Mouse (Mus musculus) T-helper 2 cell (primary cell): ENCODE data around the gene Alkbh1.
"Not testable (repeated sequence)": the region's sequence is repeated elsewhere in the genome, so short reads cannot be mapped to it uniquely, and the experiment has no call there.

Experiments used
- in situ Hi-C: fragments of 300-600 bp; cut with MboI, MseI; formaldehyde crosslinking; loops from one replicate; pipeline ENCODE4 v1.15.1; 2025; ENCODE audit warnings: high pct_unique_total_duplicates

Alkbh1 gene

GRCm38 (mm10) chr12:87443700-87444122, at the start of gene Alkbh1, which contains the start of gene Slirp:
TSS of gene Alkbh1 (minus strand) at chr12:87444017.
TSS of gene Slirp (plus strand) at chr12:87443896.
- in situ Hi-C loops = no loop called here

DNA sequence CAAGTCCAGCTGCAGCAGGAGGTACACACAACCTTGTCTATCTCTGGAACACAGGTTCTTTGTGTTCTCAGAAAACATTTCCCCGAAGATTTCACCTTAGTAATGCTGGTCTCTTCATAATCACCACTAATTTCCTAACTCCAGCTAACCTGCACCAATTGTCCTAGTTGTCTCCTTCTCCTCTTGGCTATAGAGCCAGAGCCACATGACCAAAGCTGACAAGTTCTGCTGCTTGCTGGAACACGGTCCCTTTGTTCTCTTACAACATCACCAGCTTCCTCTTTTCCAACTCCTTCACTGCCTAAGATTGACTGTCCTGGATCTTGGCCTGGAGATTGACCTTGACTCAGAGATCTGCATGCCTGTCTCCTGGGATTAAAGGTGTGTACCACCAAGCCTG, 44.9 kb upstream of the Alkbh1 start:
- in situ Hi-C loops = not testable (repeated sequence)

GRCm38 (mm10) chr12:87482482-87482881, 38.7 kb upstream of the Alkbh1 start:
- in situ Hi-C loops = not testable (repeated sequence)

DNA sequence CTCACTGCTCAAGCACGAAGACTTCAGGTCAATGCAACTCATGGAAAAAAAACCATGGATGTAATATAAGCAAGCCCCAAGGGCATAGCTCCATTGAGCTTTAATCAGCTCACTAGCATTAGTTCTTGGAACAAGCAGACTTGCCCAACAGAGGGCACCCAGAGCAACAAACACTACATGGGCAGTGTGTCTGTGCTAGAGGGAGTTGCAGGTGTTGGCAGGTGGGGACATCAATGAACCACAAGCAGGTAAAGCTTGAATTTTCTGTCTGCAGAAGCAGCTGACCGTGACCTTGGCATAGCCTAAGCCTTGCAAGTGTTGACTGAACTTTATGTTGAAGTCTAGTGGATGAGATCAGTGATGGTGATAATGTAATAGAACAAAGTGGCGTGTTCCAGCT, 30.9 kb upstream of the Alkbh1 start:
- in situ Hi-C loops = no loop called here

DNA sequence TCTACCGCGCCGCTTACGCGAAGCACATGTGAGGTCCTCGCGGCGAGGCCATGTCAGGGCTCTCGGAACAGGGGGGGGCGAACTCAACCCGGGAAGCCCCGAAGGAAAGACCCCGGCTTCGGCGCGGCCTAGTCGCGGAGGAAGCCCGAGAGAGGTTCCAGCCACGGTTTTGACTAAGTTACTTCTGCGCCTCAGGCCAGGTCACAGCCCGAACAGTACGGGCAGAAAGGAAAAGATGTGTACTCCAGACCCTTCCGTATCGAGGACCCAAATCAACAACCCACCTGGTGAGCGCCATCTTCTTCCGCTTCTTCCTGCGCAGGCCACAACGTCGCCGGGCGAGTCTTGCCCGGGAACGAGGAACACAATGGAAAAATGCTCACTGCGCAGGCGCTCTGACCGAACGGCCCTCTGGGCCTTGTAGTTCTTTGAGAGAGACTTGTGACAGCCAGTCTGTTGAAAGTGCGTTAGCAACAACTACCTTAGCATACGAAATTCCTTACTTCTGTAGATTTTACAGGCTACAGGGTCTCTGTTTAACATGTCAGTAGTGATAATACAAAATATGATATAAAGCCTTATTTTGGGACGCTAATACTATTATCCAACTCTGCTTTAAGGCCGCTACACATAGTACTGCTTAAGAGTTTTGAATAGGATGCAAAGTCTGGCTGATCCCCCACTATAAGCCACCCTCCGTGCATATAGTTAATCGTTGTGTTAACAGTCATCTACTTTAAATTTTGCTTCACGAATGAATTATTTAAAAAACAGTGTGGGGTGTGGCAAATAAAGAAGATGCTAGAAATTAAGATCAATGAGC, 28.4 kb upstream of the Alkbh1 start, which contains the start of gene Snw1:
Gene Snw1, minus strand, starts transcription at position 311 of the 823 bp plus-strand sequence.
- in situ Hi-C loops = no loop called here

GRCm38 (mm10) chr12:87471421-87471963, 27.7 kb upstream of the Alkbh1 start:
- in situ Hi-C loops = no loop called here

GRCm38 (mm10) chr12:87470263-87471136, 26.7 kb upstream of the Alkbh1 start:
- in situ Hi-C loops = no loop called here

DNA sequence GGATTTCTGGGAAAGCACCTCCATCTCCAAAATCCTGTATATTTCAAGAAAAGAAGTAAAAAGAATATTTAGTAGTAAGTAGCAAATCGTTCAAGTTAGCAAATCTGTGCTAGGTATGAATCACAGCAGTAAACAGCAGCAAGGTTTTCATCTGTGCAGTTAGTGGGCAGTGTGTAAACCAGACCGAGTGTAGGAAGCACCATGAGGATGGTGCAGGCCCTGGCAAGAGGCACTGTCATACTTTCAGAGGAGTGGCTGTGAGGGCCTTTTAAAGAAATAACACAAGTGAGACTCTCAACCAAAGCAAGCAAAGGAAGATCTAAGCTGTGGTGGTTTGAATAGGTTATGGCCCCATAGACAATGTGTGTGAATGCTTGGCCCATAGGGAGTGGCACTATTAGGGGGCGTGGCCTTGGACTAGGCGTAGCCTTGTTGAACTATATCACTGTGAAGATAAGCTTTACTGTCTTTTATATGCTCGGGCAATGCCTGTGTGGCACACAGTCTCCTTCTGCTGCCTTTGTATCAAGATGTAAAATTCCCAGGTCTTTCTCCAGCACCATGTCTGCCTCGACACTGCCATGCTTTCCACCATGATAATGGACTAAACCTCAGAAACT, 21.0 kb upstream of the Alkbh1 start:
- in situ Hi-C loops = loop anchor here (5.0 kb wide), 1 partner anchor 32 kb away; no protein-coding TSS in a partner anchor

GRCm38 (mm10) chr12:87449456-87449855, 5.6 kb upstream of the Alkbh1 start:
- in situ Hi-C loops = no loop called here

GRCm38 (mm10) chr12:87444211-87444610, 394 bp upstream of the Alkbh1 start:
- in situ Hi-C loops = no loop called here

GRCm38 (mm10) chr12:87443115-87443699, 610 bp downstream of the Alkbh1 start:
- in situ Hi-C loops = no loop called here

DNA sequence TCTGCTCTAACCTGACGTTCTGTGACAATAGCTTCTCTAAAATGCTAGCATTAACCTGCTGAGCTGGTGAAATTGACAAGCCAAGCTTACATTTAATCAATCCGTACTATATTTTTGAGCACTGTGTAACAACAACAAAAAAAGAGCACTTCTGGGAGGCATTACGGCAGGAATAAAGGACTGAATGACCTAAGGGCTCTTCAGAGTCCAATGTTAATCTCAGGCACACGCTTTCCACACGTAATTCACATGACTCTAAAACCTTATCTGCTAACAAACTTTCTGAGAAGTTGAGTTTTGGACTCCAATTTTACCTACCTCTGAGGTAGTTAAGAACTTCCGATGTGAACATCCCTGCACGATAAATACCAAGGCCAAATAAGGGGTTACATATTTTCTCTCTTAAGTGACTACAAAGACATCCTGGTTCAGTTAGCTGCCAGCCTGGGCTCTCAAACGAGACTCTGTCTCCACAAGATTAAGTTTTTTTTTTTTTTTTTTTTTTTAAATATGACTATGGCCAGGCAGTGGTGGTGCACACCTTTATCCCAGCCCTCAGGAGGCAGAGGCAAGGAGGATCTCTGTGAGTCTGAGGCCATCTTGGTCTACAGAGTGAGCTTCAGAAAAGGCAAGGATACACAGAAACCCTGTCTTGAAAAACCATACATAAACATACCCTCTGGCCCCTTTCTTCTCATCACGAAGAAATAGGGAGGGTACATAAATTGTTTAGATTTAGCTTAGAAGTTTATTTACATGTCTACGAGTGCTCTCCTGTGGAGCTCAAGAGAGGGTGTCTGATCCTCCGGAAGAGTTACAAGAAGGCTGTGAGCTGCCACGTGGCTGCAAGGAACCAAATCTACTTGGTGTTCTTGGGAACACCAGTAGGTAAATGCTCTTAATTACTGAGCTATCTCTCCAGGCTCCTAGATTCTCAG, 1.4 kb downstream of the Alkbh1 start:
- in situ Hi-C loops = no loop called here

DNA sequence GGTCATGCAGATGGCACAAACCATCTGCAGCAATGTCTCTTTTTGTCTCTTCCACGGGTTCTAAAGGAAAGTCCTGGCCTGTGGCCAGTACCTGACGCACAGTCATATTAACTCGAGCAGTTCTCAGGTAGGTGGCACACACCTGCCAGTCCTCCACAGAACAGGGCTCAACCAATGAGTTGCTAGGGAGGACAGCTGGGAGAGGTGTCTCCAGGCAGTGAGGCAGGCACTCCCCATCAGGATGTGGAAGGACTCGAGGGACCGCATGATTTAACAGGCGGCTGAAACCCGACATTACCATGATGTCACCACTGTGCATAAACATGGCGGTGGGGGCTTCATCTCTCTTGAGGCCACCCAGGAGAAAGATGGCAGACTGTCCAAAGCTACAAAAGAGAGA, 14.9 kb downstream of the Alkbh1 start:
- in situ Hi-C loops = no loop called here

- in situ Hi-C loops = no loop called here
Measured at GRCm38 (mm10) chr12:87428295-87428694, 15.5 kb downstream of the Alkbh1 start.

DNA sequence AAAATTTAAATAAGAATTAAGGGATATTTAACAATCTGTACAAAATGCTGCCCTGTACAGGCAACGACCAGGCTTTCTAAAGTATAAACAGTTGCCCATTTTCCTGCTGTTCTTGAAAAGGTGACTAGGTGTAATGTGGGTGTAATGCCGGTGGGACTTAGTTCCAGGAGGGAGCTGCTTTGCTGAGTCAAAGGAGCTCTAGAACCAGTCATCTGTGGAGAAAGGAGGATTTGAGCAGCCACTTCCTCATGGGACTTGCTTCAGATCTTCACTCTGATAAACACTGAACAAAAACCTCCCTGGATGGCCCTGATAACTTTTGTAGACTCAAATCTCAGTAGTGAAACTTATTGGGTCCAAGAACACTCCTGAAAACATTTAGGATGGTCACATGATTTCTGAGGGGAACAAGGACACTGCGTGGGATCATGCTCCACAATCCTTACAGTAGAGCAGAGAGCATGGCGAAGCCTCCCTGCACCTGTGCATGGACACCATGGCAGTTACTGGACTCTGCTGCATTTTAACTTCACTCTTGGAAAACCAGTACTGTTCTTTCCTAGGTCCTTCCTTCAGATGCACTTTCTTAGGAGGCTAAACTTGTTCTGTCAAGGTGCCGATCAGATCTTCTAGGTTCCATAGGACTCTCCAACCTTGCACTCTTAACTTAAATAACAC, 17.3 kb downstream of the Alkbh1 start:
- in situ Hi-C loops = no loop called here

- in situ Hi-C loops = no loop called here
Measured at GRCm38 (mm10) chr12:87424516-87424915, 19.3 kb downstream of the Alkbh1 start.

- in situ Hi-C loops = no loop called here
Measured at GRCm38 (mm10) chr12:87423700-87424099, 20.1 kb downstream of the Alkbh1 start.

DNA sequence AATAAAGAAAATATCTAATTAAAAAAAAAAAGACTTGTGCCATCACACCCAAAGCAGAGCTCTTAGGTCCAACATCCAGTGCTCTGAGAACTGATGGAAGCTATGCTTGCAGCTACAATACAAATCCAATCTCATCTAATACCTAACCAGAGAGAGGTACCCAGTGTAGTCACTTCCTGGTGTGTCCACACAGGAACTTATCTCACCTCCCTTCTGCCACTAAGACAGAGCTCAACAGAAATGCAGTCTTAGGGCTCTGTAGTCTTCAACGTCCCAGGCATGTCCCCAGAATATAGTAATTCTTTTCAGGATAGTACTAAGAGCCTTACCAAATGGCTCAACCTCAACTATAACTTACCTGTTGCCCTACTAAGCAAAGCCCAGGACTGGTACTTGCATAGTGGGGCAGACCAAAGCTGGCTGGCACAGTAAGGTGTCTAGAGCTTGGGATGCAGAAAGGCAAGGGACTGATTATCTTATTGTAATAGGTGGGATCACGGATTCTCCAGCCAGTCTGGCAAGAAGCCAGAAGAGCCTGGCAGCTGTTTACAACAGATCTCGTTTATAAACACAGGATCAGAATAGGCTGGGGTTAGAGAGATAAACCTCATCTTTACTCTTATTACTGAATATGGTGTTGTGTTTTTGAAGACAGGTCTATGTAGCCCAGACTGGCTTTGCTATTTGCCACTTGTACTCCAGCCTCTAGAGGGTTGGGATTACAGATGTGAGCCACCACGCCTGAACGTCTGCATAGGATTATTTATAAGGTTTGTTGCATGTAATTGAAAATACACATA, 21.9 kb downstream of the Alkbh1 start:
- in situ Hi-C loops = no loop called here
